Mouse (Mus musculus) midbrain, embryonic 16.5 days (tissue): ENCODE data around the gene Psg25. TPM values are rescaled to one million over a fixed set of nuclear protein-coding genes. Genes with fewer than 3 reads are reported as not detected.

Experiments
- ATAC-seq: fragments of 200-750 bp; cut with Nextera tagmentation; 2 replicates; pipeline ENCODE4 v1.8.0; 2017; ENCODE audit warnings: moderate TSS enrichment
- H3K27ac ChIP-seq: fragments of 300-500 bp; sonication (generic); 2 replicates; pipeline ENCODE4 v1.5.1; 2014; ENCODE audit warnings: mild to moderate bottlenecking, low read length, mixed read lengths
- H3K27me3 ChIP-seq: fragments of 300-500 bp; sonication (generic); 2 replicates; pipeline ENCODE4 v1.6.1; 2014; ENCODE audit warnings: low read depth, low read length, mixed read lengths; ENCODE audit not compliant: control insufficient read depth, insufficient read depth
- H3K36me3 ChIP-seq: fragments of 300-500 bp; sonication (generic); 2 replicates; pipeline ENCODE4 v1.6.1; 2014; ENCODE audit warnings: mild to moderate bottlenecking, low read length, moderate library complexity, mixed read lengths; ENCODE audit not compliant: control insufficient read depth, insufficient read depth
- H3K4me1 ChIP-seq: fragments of 300-500 bp; sonication (generic); 2 replicates; pipeline ENCODE4 v1.6.1; 2014; ENCODE audit warnings: mild to moderate bottlenecking, low read length, mixed read lengths; ENCODE audit not compliant: control insufficient read depth, insufficient read depth
- H3K4me2 ChIP-seq: fragments of 300-500 bp; sonication (generic); 2 replicates; pipeline ENCODE4 v1.6.1; 2014; ENCODE audit warnings: mild to moderate bottlenecking, low read length, mixed read lengths
- H3K4me3 ChIP-seq: fragments of 300-500 bp; sonication (generic); 2 replicates; pipeline ENCODE4 v1.5.1; 2014; ENCODE audit warnings: low read depth, mild to moderate bottlenecking, low read length, moderate library complexity, mixed read lengths
- H3K9ac ChIP-seq: fragments of 300-500 bp; sonication (generic); 2 replicates; pipeline ENCODE4 v1.6.1; 2014; ENCODE audit warnings: low read depth, low read length, mixed read lengths
- H3K9me3 ChIP-seq: fragments of 300-500 bp; sonication (generic); replicated peaks from 2 replicates; pipeline ENCODE4 v1.6.1; 2014; ENCODE audit warnings: mild to moderate bottlenecking, low read length, mixed read lengths; ENCODE audit not compliant: control insufficient read depth, poor library complexity, severe bottlenecking
- WGBS: fragments of 180-500 bp; shearing (Covaris S2); extraction: QIAGEN DNeasy Blood & Tissue Kit; methylation state at CpG from one replicate; pipeline ENCODE4 v1.1.7; 2014; 5-methylcytosine and 5-hydroxymethylcytosine counted together
- polyA plus RNA-seq: library from polyadenylated mRNA; unstranded; fragments of >200 nt; fragmentation: Nextera tagmentation; extraction: Ambion mirVana; gene quantifications from 2 replicates; pipeline ENCODE4 v1.2.1, GENCODE M21; 2015

Psg25 gene
- polyA plus RNA-seq, 1 experiment from 2014 or later: not detected

DNA sequence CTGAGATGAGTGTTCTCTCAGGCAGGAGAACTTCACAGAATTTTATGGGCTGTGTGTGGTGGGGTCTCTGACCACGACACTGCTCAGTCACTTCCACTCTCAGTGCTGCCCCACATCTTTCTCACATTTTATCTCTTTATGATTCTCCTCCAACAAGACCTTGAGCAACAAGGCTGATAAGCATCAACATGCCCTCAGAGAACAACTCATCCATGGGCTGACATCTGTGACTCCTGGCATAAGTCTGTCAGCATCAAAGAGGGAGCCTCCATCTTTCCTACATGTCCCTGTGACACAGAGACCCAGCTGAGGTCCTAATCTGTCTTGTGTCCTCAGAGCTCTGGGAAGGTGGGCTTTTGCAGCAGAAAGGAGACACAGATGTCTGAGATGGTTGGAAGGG lies 48.0 kb downstream of the Psg25 start, which contains the start of gene Psg26:
Gene Psg26 (minus strand): TSS at position 101 of the 400 bp plus-strand sequence.
- WGBS: 68% methylated on average over 1 of the region's 1 CpGs
- ATAC-seq: no peak

More for the DNA sequence above, 48.0 kb downstream of the Psg25 start, which contains the start of gene Psg26:
- H3K4me3 ChIP-seq: no peak within 1 kb of the TSS
- no peak within 1 kb of the TSS for H3K4me2 ChIP-seq
- H3K27me3 ChIP-seq: no peaks in the 10 kb centered on the region
- H3K4me1 ChIP-seq: no peaks in the 10 kb centered on the region
- no peaks in the 10 kb centered on the region for H3K36me3 ChIP-seq
- H3K27ac ChIP-seq: no peak within 1 kb of the TSS
- no peak within 1 kb of the TSS for H3K9ac ChIP-seq
- peaks cover 3% of the 10 kb centered on the region; the same call in 1 of the 2 replicates for H3K9me3 ChIP-seq

Other genes starting within 250 kb of the Psg25 start
- not detected in 2 replicates for gene Psg18, start 177.3 kb downstream of the Psg25 start, polyA plus RNA-seq
- gene Psg28, start 100.2 kb downstream of the Psg25 start, polyA plus RNA-seq: not detected in 2 replicates
- gene Psg26, start 48.1 kb downstream of the Psg25 start, polyA plus RNA-seq: not detected in 2 replicates
- gene Psg27, start 35.0 kb upstream of the Psg25 start, polyA plus RNA-seq: not detected in 2 replicates
- gene Psg23, start 84.2 kb upstream of the Psg25 start, polyA plus RNA-seq: not detected in 2 replicates
- not detected in 2 replicates for gene Psg21, start 124.5 kb upstream of the Psg25 start, polyA plus RNA-seq
- not detected in 2 replicates for gene Psg20, start 153.9 kb upstream of the Psg25 start, polyA plus RNA-seq
- gene Psg22, start 185.8 kb upstream of the Psg25 start, polyA plus RNA-seq: not detected in 2 replicates